Mouse (Mus musculus) splenic B cell, adult 2 months (primary cell): ENCODE measurements around the gene Olfr1317.

ENCODE experiments used
- DNase-seq: peaks from one replicate; pipeline ENCODE4 v3.0.0-alpha.2; 2011; ENCODE audit warnings: low read depth, low spot score
- H3K27me3 ChIP-seq: 2 replicates; pipeline ENCODE4 v1.6.1; 2012; ENCODE audit warnings: mild to moderate bottlenecking, low read length, moderate library complexity, mixed read lengths; ENCODE audit not compliant: control insufficient read depth, poor library complexity, insufficient read depth, severe bottlenecking
- H3K36me3 ChIP-seq: 2 replicates; pipeline ENCODE4 v1.6.1; 2012; ENCODE audit warnings: mild to moderate bottlenecking, low read length, moderate library complexity, mixed read lengths; ENCODE audit not compliant: control insufficient read depth, poor library complexity, insufficient read depth, severe bottlenecking

The Olfr1317 gene

GRCm38 (mm10) chr2:112140029-112140428 lies at the start of gene Olfr1317:
Gene Olfr1317 (plus strand): TSS chr2:112140329.
- DNase-seq = no peak
- no peaks in the 10 kb centered on the region for H3K27me3 ChIP-seq
- no peaks in the 10 kb centered on the region for H3K36me3 ChIP-seq

- no peak for DNase-seq
- Histone ChIP-seq H3K27me3 (no peaks in the 10 kb centered on the region), H3K36me3 (no peaks in the 10 kb centered on the region)
These were observed 43.4 kb upstream of the Olfr1317 start, which contains the start of gene Olfr1314 for GRCm38 (mm10) chr2:112096681-112097080. Gene Olfr1314 (minus strand): TSS chr2:112096781.

- Histone ChIP-seq H3K36me3 (no peaks in the 10 kb centered on the region), H3K27me3 (no peaks in the 10 kb centered on the region)
- DNase-seq = no peak
These were observed 24.8 kb upstream of the Olfr1317 start, which contains the start of gene Olfr1315-ps1 for GRCm38 (mm10) chr2:112115340-112115739. Gene Olfr1315-ps1 (minus strand): TSS chr2:112115440.

GRCm38 (mm10) chr2:112134877-112135276 lies 5.3 kb upstream of the Olfr1317 start, which contains the start of gene Olfr1316:
Gene Olfr1316 (minus strand): TSS chr2:112134977.
- Histone ChIP-seq H3K36me3 (no peaks in the 10 kb centered on the region), H3K27me3 (no peaks in the 10 kb centered on the region)
- no peak for DNase-seq

GRCm38 (mm10) chr2:112153898-112154297 lies 13.8 kb downstream of the Olfr1317 start, which contains the start of gene Olfr1318:
Gene Olfr1318 (plus strand): TSS chr2:112154198.
- Histone ChIP-seq H3K27me3 (no peaks in the 10 kb centered on the region), H3K36me3 (no peaks in the 10 kb centered on the region)
- no peak for DNase-seq
